24 mouse cellular contexts compared by ENCODE assay signal in genomic region chr2:130268074-130268473, GRCm38 (mm10). TPM values are rescaled to one million over a fixed set of nuclear protein-coding genes. Genes with fewer than 3 reads are reported as not detected.
A peak's percentile ranks its signal among the peaks of the same experiment; 100 is the strongest.
DNase-seq lines count a peak whose midpoint lies in the region; ATAC-seq and TF ChIP-seq lines count a peak whose summit lies in the region.
"Had no signal": no experiment of that assay in that cellular context is flagged by ENCODE, and none has a peak within 500 bp of the region (broad histone marks: within the 10 kb centered on the region; RNA-seq: fewer than 3 reads in every experiment).

No protein-coding gene starts in this region.

- WGBS in intestine, postnatal 0 days, result 62% methylated on average over 7 of the region's 7 CpGs
- WGBS in intestine, embryonic 15.5 days, result 69% methylated on average over 7 of the region's 7 CpGs
- WGBS in liver, embryonic 13.5 days (ENCODE audit: insufficient replicate concordance), result 59% methylated on average over 7 of the region's 7 CpGs
- 60% methylated on average over 7 of the region's 7 CpGs for WGBS in liver, embryonic 12.5 days (ENCODE audit: insufficient replicate concordance)

- H3K4me2 ChIP-seq in intestine, postnatal 0 days (replicated peaks; ENCODE audit: low read depth), result no peak overlapping the region
- no peak overlapping the region for H3K4me2 ChIP-seq in intestine, embryonic 15.5 days (replicated peaks)
- H3K4me2 ChIP-seq in liver, embryonic 13.5 days, result no peak overlapping the region
- H3K4me2 ChIP-seq in liver, embryonic 12.5 days, result no peak overlapping the region
- H3K4me2 ChIP-seq: embryonic facial prominence, embryonic 15.5 days; hindbrain, embryonic 13.5 days had no signal

- peak; percentile 12; the same call in 1 of the 2 replicates for TF ChIP-seq CTCF in gastrocnemius, adult 2 months (IDR thresholded peaks at IDR 0.05)
- TF ChIP-seq CTCF in intestine, postnatal 0 days (IDR thresholded peaks at IDR 0.05; ENCODE audit: low read depth), result peak; percentile 28; the same call in 1 of the 2 replicates

- no peak overlapping the region for H3K4me3 ChIP-seq in gastrocnemius, adult 2 months
- no peak overlapping the region for H3K4me3 ChIP-seq in intestine, postnatal 0 days (ENCODE audit: low read depth, low read length)
- H3K4me3 ChIP-seq in intestine, embryonic 15.5 days (replicated peaks), result no peak overlapping the region
- no peak overlapping the region for H3K4me3 ChIP-seq in liver, embryonic 13.5 days (replicated peaks)
- no peak overlapping the region for H3K4me3 ChIP-seq in liver, embryonic 12.5 days
- H3K4me3 ChIP-seq: embryonic facial prominence, embryonic 15.5 days; erythroblast, embryonic 14.5 days; forebrain, embryonic 10.5 days; hindbrain, embryonic 13.5 days had no signal

- no peaks in the 10 kb centered on the region for H3K4me1 ChIP-seq in intestine, postnatal 0 days (replicated peaks; ENCODE audit: control insufficient read depth, insufficient read depth, low read length)
- no peaks in the 10 kb centered on the region for H3K4me1 ChIP-seq in intestine, embryonic 15.5 days (replicated peaks)
- peaks cover 61% of the 10 kb centered on the region for H3K4me1 ChIP-seq in liver, embryonic 13.5 days (replicated peaks)
- peaks cover 60% of the 10 kb centered on the region for H3K4me1 ChIP-seq in liver, embryonic 12.5 days

- DNase-seq in gastrocnemius, adult 2 months, result no peak
- no peak for DNase-seq in gastrocnemius, adult 18-20 months (ENCODE audit: low spot score)
- DNase-seq in liver, embryonic 13.5 days, result no peak
- DNase-seq in ZHBTc4 (ENCODE audit: low read depth, low spot score), result peak; percentile 26
- DNase-seq in natural killer cell, adult 2 months (ENCODE audit: low spot score in 2 of 2), result no peak
- DNase-seq: adrenal gland, adult 2 months; adrenal gland, postnatal 25 days; B cell, adult 2 months; cerebellum, adult 2 months; cerebellum, postnatal 10 days; embryo, embryonic 11 days; gastrocnemius, postnatal 14 days; heart, postnatal 14 days had no signal

- no peak overlapping the region for H3K9ac ChIP-seq in intestine, postnatal 0 days (ENCODE audit: low read depth, low read length)
- no peak overlapping the region for H3K9ac ChIP-seq in intestine, embryonic 15.5 days
- H3K9ac ChIP-seq in liver, embryonic 13.5 days, result 0 out of 2 replicates have a peak overlapping the region, but pooled peaks have one; percentile 14
- no peak overlapping the region for H3K9ac ChIP-seq in liver, embryonic 12.5 days
- H3K9ac ChIP-seq: embryonic facial prominence, embryonic 15.5 days; hindbrain, embryonic 13.5 days had no signal

- intact Hi-C loops in gastrocnemius, adult 2 months (cut with DNase I), result no loop called here

- no peaks in the 10 kb centered on the region for H3K27me3 ChIP-seq in intestine, postnatal 0 days (replicated peaks; ENCODE audit: control insufficient read depth, insufficient read depth, low read length)
- H3K27me3 ChIP-seq in intestine, embryonic 15.5 days (replicated peaks), result no peaks in the 10 kb centered on the region
- H3K27me3 ChIP-seq in liver, embryonic 13.5 days, result no peaks in the 10 kb centered on the region
- 0 out of 2 replicates have a peak, but pooled peaks cover 4% of the 10 kb centered on the region for H3K27me3 ChIP-seq in liver, embryonic 12.5 days (replicated peaks)
- H3K27me3 ChIP-seq: embryonic facial prominence, embryonic 15.5 days; hindbrain, embryonic 13.5 days had no signal

- H3K27ac ChIP-seq in gastrocnemius, adult 2 months, result no peak overlapping the region
- H3K27ac ChIP-seq in intestine, postnatal 0 days (ENCODE audit: low read depth, low read length), result no peak overlapping the region
- H3K27ac ChIP-seq in intestine, embryonic 15.5 days, result no peak overlapping the region
- H3K27ac ChIP-seq in liver, embryonic 13.5 days, result no peak overlapping the region
- no peak overlapping the region for H3K27ac ChIP-seq in liver, embryonic 12.5 days
- H3K27ac ChIP-seq: embryonic facial prominence, embryonic 15.5 days; forebrain, embryonic 10.5 days; hindbrain, embryonic 13.5 days had no signal

- ATAC-seq in intestine, postnatal 0 days, result no peak
- ATAC-seq in intestine, embryonic 15.5 days, result no peak
- ATAC-seq in liver, embryonic 13.5 days (ENCODE audit: low read depth), result no peak
- no peak for ATAC-seq in liver, embryonic 12.5 days
- ATAC-seq: CD4-positive, CD25-positive, alpha-beta regulatory T cell, adult 4 months; forebrain, embryonic 14.5 days had no signal

- no peaks in the 10 kb centered on the region for H3K36me3 ChIP-seq in intestine, postnatal 0 days (ENCODE audit: control insufficient read depth, insufficient read depth)
- H3K36me3 ChIP-seq in intestine, embryonic 15.5 days, result no peaks in the 10 kb centered on the region
- H3K36me3 ChIP-seq in liver, embryonic 13.5 days, result no peaks in the 10 kb centered on the region
- no peaks in the 10 kb centered on the region for H3K36me3 ChIP-seq in liver, embryonic 12.5 days
- H3K36me3 ChIP-seq: embryonic facial prominence, embryonic 15.5 days; forebrain, embryonic 10.5 days; hindbrain, embryonic 13.5 days had no signal

- H3K9me3 ChIP-seq in intestine, postnatal 0 days (ENCODE audit: control insufficient read depth), result no peaks in the 10 kb centered on the region
- no peaks in the 10 kb centered on the region for H3K9me3 ChIP-seq in intestine, embryonic 15.5 days
- no peaks in the 10 kb centered on the region for H3K9me3 ChIP-seq in liver, embryonic 13.5 days (replicated peaks)
- H3K9me3 ChIP-seq in liver, embryonic 12.5 days (replicated peaks), result no peaks in the 10 kb centered on the region
- H3K9me3 ChIP-seq: embryonic facial prominence, embryonic 15.5 days; forebrain, embryonic 10.5 days; hindbrain, embryonic 13.5 days had no signal

RNA-seq across cellular contexts. Expression of gene Nop56, which starts 6.2 kb away (rescaled TPM):
- 10 to 100 TPM; 36.4 to 38.6 TPM for total RNA-seq in gastrocnemius, adult 2 months (2021)
- total RNA-seq in gastrocnemius, adult 18-20 months (2021), result 10 to 100 TPM; 23.8 to 29.5 TPM
- 66.5 and 75.1 TPM in 2 replicates for polyA plus RNA-seq in intestine, postnatal 0 days (2015; fragmentation: Nextera tagmentation; extraction: Ambion mirVana)
- polyA plus RNA-seq in intestine, embryonic 15.5 days (2015; fragmentation: Nextera tagmentation; extraction: Ambion mirVana), result 276 and 282 TPM in 2 replicates
- polyA plus RNA-seq in liver, embryonic 13.5 days (2015; fragmentation: Nextera tagmentation; extraction: Ambion mirVana), result 271 and 279 TPM in 2 replicates
- polyA plus RNA-seq in liver, embryonic 12.5 days (2016; fragmentation: Nextera tagmentation; extraction: Ambion mirVana), result 377 and 389 TPM in 2 replicates

RNA-seq across cellular contexts. Expression of gene Idh3b, which starts 16.3 kb away (rescaled TPM):
- 100 to 1,000 TPM; 416 to 563 TPM for total RNA-seq in gastrocnemius, adult 2 months (2021)
- 100 to 1,000 TPM; 450 to 457 TPM for total RNA-seq in gastrocnemius, adult 18-20 months (2021)
- 142 and 148 TPM in 2 replicates for polyA plus RNA-seq in intestine, postnatal 0 days (2015; fragmentation: Nextera tagmentation; extraction: Ambion mirVana)
- 247 and 268 TPM in 2 replicates for polyA plus RNA-seq in intestine, embryonic 15.5 days (2015; fragmentation: Nextera tagmentation; extraction: Ambion mirVana)
- 117 and 120 TPM in 2 replicates for polyA plus RNA-seq in liver, embryonic 13.5 days (2015; fragmentation: Nextera tagmentation; extraction: Ambion mirVana)
- 123 and 127 TPM in 2 replicates for polyA plus RNA-seq in liver, embryonic 12.5 days (2016; fragmentation: Nextera tagmentation; extraction: Ambion mirVana)

RNA-seq across cellular contexts. Expression of gene Ebf4, which starts 26.9 kb away (rescaled TPM):
- total RNA-seq in gastrocnemius, adult 2 months (2021), result under 1 TPM; 0.26 to 0.47 TPM
- under 1 TPM; 0.27 to 0.43 TPM for total RNA-seq in gastrocnemius, adult 18-20 months (2021)
- 0.85 and 0.86 TPM in 2 replicates for polyA plus RNA-seq in intestine, postnatal 0 days (2015; fragmentation: Nextera tagmentation; extraction: Ambion mirVana)
- polyA plus RNA-seq in intestine, embryonic 15.5 days (2015; fragmentation: Nextera tagmentation; extraction: Ambion mirVana), result 2.2 TPM in 2 replicates
- 0.03 and 0.10 TPM in 2 replicates for polyA plus RNA-seq in liver, embryonic 13.5 days (2015; fragmentation: Nextera tagmentation; extraction: Ambion mirVana)
- 0.41 and 0.61 TPM in 2 replicates for polyA plus RNA-seq in liver, embryonic 12.5 days (2016; fragmentation: Nextera tagmentation; extraction: Ambion mirVana)
- total RNA-seq: common myeloid progenitor, adult 5-6 weeks; hematopoietic stem cell, adult 5-6 weeks had no signal
- polyA plus RNA-seq: CD4-positive, CD25-positive, alpha-beta regulatory T cell, adult 4 months; erythroblast, embryonic 14.5 days had no signal
